Mouse (Mus musculus) lung, embryonic 14.5 days (tissue): ENCODE measurements around the gene Tspear. TPM values are rescaled to one million over a fixed set of nuclear protein-coding genes. Genes with fewer than 3 reads are reported as not detected.
"Not testable (repeated sequence)": the region's sequence is repeated elsewhere in the genome, so short reads cannot be mapped to it uniquely, and the experiment has no call there.

Experiments
- ATAC-seq: fragments of 200-750 bp; cut with Nextera tagmentation; 2 replicates; pipeline ENCODE4 v1.8.0; 2017; ENCODE audit warnings: mild to moderate bottlenecking, moderate TSS enrichment, moderate library complexity; ENCODE audit not compliant: insufficient read depth
- DNase-seq: peaks from one replicate; pipeline ENCODE4 v3.0.0-alpha.2; 2015
- H3K27ac ChIP-seq: fragments of 300-500 bp; sonication (generic); 2 replicates; pipeline ENCODE4 v1.5.1; 2014; ENCODE audit warnings: low read depth, mild to moderate bottlenecking, moderate library complexity
- H3K27me3 ChIP-seq: fragments of 300-500 bp; sonication (generic); 2 replicates; pipeline ENCODE4 v1.6.1; 2014; ENCODE audit warnings: low read length, control low read depth; ENCODE audit not compliant: insufficient read depth
- H3K36me3 ChIP-seq: fragments of 300-500 bp; sonication (generic); 2 replicates; pipeline ENCODE4 v1.6.1; 2014; ENCODE audit warnings: control low read depth; ENCODE audit not compliant: insufficient read depth
- H3K4me1 ChIP-seq: fragments of 300-500 bp; sonication (generic); 2 replicates; pipeline ENCODE4 v1.6.1; 2014; ENCODE audit warnings: antibody characterized with exemption, control low read depth; ENCODE audit not compliant: insufficient read depth
- H3K4me2 ChIP-seq: fragments of 300-500 bp; sonication (generic); 2 replicates; pipeline ENCODE4 v1.6.1; 2014; ENCODE audit warnings: mild to moderate bottlenecking
- H3K4me3 ChIP-seq: fragments of 300-500 bp; sonication (generic); 2 replicates; pipeline ENCODE4 v1.5.1; 2014; ENCODE audit warnings: low read depth, low read length
- H3K9ac ChIP-seq: fragments of 300-500 bp; sonication (generic); 2 replicates; pipeline ENCODE4 v1.6.1; 2014
- H3K9me3 ChIP-seq: fragments of 300-500 bp; sonication (generic); 2 replicates; pipeline ENCODE4 v1.6.1; 2016; ENCODE audit warnings: low read depth, low read length, control low read depth
- CTCF ChIP-seq: IDR thresholded peaks from 2 replicates; pipeline ENCODE4 v1.5.1; 2016; ENCODE audit warnings: antibody characterized with exemption, low read depth
- WGBS: fragments of 180-500 bp; shearing (Covaris S2); extraction: QIAGEN DNeasy Blood & Tissue Kit; methylation state at CpG from one replicate; pipeline ENCODE4 v1.1.7; 2014; 5-methylcytosine and 5-hydroxymethylcytosine counted together
- polyA plus RNA-seq: library from polyadenylated mRNA; unstranded; fragments of >200 nt; fragmentation: Nextera tagmentation; extraction: Ambion mirVana; gene quantifications from 2 replicates; pipeline ENCODE4 v1.2.1, GENCODE M21; 2014

Gene Tspear
- polyA plus RNA-seq, 1 experiment from 2014 or later, result 0.11 TPM

DNA sequence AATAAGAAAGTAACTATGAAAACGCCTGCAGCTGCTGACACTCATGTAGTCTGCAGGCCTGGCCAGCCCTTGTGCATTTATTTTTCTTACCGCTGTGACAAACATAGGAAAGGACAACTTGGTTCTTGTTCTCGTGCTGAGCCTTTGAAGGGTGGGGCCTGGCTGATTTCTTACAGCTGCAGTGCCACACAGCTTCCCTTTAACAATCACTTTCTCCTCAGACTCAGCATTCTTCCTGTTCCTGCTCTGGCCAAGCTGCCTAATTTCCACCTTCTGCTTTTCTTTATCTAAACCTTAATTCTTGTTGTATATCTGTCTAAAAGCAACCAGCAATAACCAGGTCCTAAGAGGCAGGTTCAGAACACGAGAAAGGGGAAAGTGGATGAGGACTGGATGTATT, 27.4 kb downstream of the Tspear start:
- WGBS, result 47% methylated on average over 4 of the region's 4 CpGs
- no peak for ATAC-seq
- H3K4me2 ChIP-seq, result no peak overlapping the region
- H3K27ac ChIP-seq, result no peak overlapping the region
- H3K9ac ChIP-seq, result no peak overlapping the region
- no peaks in the 10 kb centered on the region for H3K9me3 ChIP-seq
- no peak overlapping the region for H3K4me3 ChIP-seq
- no peaks in the 10 kb centered on the region for H3K27me3 ChIP-seq
- no peaks in the 10 kb centered on the region for H3K36me3 ChIP-seq
- no peak for DNase-seq
- no peaks in the 10 kb centered on the region for H3K4me1 ChIP-seq
- TF ChIP-seq CTCF, result no peak

DNA sequence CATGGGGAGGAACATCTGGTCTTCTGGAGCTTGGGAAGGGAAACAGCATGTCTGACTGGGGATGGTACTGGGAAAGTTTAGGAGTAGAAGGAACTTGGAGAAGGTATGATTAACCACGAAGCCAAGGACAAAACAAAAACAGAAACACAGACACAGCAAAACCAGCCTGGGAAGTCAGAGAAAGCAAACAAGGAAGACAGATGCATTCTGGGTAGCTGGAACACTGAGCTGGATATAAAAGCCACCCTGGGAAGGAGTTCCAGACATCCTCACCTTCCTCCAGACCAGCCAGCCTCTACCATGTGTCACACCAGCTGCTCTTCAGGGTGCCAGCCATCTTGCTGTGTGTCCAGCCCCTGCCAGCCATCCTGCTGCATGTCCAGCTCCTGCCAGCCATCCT, 29.1 kb downstream of the Tspear start, which contains the start of gene Gm10142:
Gene Gm10142, plus strand, starts transcription at position 301 of the 400 bp plus-strand sequence.
- Histone ChIP-seq H3K4me1 (no peaks in the 10 kb centered on the region), H3K9me3 (peaks cover 4% of the 10 kb centered on the region), H3K27me3 (no peaks in the 10 kb centered on the region), H3K4me3 (no peak within 1 kb of the TSS), H3K27ac (no peak within 1 kb of the TSS), H3K9ac (no peak within 1 kb of the TSS), H3K36me3 (no peaks in the 10 kb centered on the region), H3K4me2 (no peak within 1 kb of the TSS)
- TF ChIP-seq CTCF, result no peak
- DNase-seq, result no peak
- ATAC-seq, result no peak
- WGBS, result 80% methylated on average over 1 of the region's 1 CpGs

DNA sequence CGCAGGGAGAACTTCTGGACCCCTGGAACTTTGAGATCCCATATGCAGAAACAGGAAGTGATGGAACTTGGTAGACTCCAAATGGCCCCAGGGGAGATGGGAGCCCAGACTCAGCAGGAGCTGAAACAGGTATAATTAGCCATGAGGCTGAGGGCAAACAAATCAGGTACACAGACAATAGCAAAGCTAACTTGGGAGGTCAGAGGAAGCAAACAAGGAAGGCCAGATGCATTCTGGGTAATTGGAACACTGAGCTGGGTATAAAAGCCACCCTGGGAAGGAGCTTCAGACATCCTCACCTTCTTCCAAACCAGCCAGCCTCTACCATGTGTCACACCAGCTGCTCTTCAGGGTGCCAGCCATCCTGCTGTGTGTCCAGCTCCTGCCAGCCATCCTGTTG, 33.9 kb downstream of the Tspear start, which contains the start of gene Krtap12-1:
Gene Krtap12-1, plus strand, starts transcription at position 301 of the 400 bp plus-strand sequence.
- not testable (repeated sequence) for ATAC-seq, H3K4me2 ChIP-seq, H3K27ac ChIP-seq, DNase-seq, H3K36me3 ChIP-seq, H3K9ac ChIP-seq, H3K4me3 ChIP-seq, H3K9me3 ChIP-seq, H3K27me3 ChIP-seq, H3K4me1 ChIP-seq
- 87% methylated on average over 1 of the region's 1 CpGs for WGBS

DNA sequence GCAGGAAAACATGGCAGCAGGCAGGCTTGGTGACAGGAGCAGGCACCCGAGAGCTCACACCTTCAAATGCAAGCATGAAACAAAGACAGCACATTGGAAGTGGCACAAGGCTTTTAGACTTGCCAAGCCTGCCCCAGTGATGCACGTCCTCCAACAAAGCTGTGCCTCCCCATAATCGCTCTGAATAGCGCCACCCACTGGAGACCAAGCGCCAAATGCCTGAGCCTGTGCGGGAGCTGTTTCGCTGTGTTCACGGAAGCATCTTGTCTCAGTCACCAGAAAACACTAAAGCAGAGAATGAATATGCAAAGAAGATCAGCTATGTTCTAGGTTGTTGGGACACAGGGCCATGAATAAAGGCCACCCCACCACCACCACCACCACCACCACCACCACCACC, 38.5 kb downstream of the Tspear start:
- Histone ChIP-seq H3K4me3 (no peak overlapping the region), H3K27ac (no peak overlapping the region), H3K4me1 (no peaks in the 10 kb centered on the region), H3K9me3 (peaks cover 4% of the 10 kb centered on the region), H3K9ac (no peak overlapping the region), H3K4me2 (no peak overlapping the region), H3K27me3 (no peaks in the 10 kb centered on the region), H3K36me3 (no peaks in the 10 kb centered on the region)
- 73% methylated on average over 8 of the region's 8 CpGs for WGBS
- 0 out of 2 replicates have a peak, but pooled peaks have one; percentile 2 for TF ChIP-seq CTCF
- ATAC-seq (no peak), DNase-seq (no peak)

DNA sequence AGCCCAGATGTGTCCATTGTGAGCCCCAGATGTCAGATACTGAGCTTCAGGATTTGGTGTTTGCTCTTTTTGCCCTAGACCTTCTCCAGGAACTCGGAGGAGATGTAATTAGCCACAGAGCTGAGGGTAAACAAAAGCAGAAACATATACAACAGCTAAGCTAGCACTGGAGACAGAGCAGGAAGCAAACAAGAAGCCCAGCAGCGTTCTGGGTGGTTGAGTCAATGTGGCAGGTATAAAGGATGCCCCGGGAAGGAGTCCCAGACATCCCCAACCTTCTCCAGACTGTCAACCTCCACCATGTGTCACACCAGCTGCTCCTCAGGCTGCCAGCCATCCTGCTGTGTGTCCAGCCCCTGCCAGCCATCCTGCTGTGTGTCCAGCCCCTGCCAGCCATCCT, 39.8 kb downstream of the Tspear start, which contains the start of gene Gm10100:
Gene Gm10100, plus strand, starts transcription at position 301 of the 400 bp plus-strand sequence.
- WGBS, result 21% methylated on average over 3 of the region's 3 CpGs
- no peak for DNase-seq
- no peak for TF ChIP-seq CTCF

DNA sequence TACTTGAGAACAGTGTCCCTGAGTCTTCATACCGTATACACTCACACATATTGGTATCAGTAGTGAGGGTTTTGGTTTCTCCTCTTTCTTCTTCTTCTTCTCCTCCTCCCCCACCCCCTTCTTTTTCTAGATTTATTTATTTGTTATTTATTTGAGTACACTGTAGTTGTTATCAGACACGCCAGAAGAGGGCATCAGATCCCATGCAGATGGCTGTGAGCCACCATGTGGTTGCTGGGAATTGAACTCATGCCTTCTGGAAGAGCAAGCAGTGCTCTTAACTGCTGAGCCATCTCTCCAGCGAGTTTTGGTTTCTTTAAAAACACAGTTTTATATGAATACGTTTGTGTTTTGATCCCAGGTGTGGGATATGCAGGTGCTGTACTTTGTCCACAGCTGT, 41.9 kb downstream of the Tspear start:
- H3K4me2 ChIP-seq, result no peak overlapping the region
- no peak for ATAC-seq
- no peaks in the 10 kb centered on the region for H3K36me3 ChIP-seq
- DNase-seq, result peak; percentile 2
- no peak overlapping the region for H3K27ac ChIP-seq
- H3K4me1 ChIP-seq, result no peaks in the 10 kb centered on the region
- no peaks in the 10 kb centered on the region for H3K27me3 ChIP-seq
- no peaks in the 10 kb centered on the region for H3K9me3 ChIP-seq
- 57% methylated on average over 4 of the region's 4 CpGs for WGBS
- no peak overlapping the region for H3K4me3 ChIP-seq
- no peak for TF ChIP-seq CTCF
- H3K9ac ChIP-seq, result no peak overlapping the region

More for the DNA sequence above, 39.8 kb downstream of the Tspear start, which contains the start of gene Gm10100:
- no peak within 1 kb of the TSS for H3K9ac ChIP-seq
- H3K27me3 ChIP-seq, result no peaks in the 10 kb centered on the region
- no peak for ATAC-seq
- no peaks in the 10 kb centered on the region for H3K4me1 ChIP-seq
- H3K36me3 ChIP-seq, result no peaks in the 10 kb centered on the region
- H3K4me2 ChIP-seq, result no peak within 1 kb of the TSS
- H3K4me3 ChIP-seq, result no peak within 1 kb of the TSS
- H3K9me3 ChIP-seq, result no peaks in the 10 kb centered on the region
- H3K27ac ChIP-seq, result no peak within 1 kb of the TSS

DNA sequence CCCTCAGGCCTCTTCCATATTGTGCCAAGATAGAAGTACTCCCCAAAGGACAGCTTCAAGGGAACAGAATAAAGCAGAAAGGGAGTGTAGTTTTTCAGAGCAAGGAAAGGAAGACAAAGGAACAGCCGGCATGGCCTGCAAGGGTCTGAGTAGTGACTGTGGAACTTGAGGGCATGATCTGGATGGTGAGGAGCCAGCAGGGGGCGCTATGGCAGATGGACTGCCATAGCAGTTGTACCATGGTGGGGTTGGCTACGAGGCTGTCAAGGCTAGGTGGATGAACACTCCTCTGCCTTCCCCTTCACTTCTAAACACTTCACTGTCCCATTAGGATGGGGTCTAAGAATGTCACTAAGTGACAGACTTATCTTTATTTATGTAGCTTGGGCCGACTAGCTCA, 42.9 kb downstream of the Tspear start:
- peak; percentile 48 for TF ChIP-seq CTCF
- Histone ChIP-seq H3K9ac (no peak overlapping the region), H3K27me3 (no peaks in the 10 kb centered on the region), H3K27ac (no peak overlapping the region), H3K9me3 (no peaks in the 10 kb centered on the region), H3K4me2 (no peak overlapping the region), H3K4me3 (no peak overlapping the region), H3K36me3 (no peaks in the 10 kb centered on the region), H3K4me1 (no peaks in the 10 kb centered on the region)
- DNase-seq (peak; percentile 17), ATAC-seq (no peak)
- 46% methylated on average over 4 of the region's 4 CpGs for WGBS

DNA sequence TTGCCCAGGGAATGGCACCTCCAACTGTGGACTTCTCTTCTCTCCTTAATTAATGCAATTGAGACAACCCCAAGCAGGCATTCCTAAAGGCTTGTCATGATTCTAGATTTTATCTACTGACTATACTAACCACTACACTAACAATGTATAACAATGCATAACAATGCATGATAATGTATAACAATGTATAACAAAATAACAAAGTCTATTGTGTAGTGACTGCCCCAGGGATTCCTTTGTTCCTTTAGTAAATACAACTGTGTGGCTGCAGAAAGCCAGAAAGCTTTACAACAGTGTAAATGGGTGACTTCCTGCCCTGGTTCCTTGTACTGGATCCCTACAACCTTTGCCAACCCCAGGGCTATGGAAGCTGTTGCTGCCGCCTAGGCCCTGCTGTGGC, 49.6 kb downstream of the Tspear start:
- no peak for TF ChIP-seq CTCF
- DNase-seq (no peak), ATAC-seq (no peak)
- Histone ChIP-seq H3K27me3 (no peaks in the 10 kb centered on the region), H3K4me2 (no peak overlapping the region), H3K9me3 (0 out of 2 replicates have a peak, but pooled peaks cover 5% of the 10 kb centered on the region), H3K36me3 (no peaks in the 10 kb centered on the region), H3K4me1 (no peaks in the 10 kb centered on the region), H3K27ac (no peak overlapping the region), H3K9ac (no peak overlapping the region), H3K4me3 (no peak overlapping the region)
- 87% methylated on average over 1 of the region's 1 CpGs for WGBS
